Mouse (Mus musculus) liver, adult 2 months (tissue): ENCODE results near the gene B4galt5.

ENCODE experiments used
- CTCF ChIP-seq: fragments of 200-500 bp; IDR thresholded peaks from 2 replicates; pipeline ENCODE4 v1.5.1; 2011; ENCODE audit warnings: low read depth, low read length, control low read depth
- POLR2A ChIP-seq: fragments of 200-500 bp; IDR thresholded peaks from 2 replicates; pipeline ENCODE4 v1.6.1; 2011; ENCODE audit warnings: low read length, control low read depth; ENCODE audit not compliant: insufficient read depth; ENCODE audit errors: extremely low read depth

DNA sequence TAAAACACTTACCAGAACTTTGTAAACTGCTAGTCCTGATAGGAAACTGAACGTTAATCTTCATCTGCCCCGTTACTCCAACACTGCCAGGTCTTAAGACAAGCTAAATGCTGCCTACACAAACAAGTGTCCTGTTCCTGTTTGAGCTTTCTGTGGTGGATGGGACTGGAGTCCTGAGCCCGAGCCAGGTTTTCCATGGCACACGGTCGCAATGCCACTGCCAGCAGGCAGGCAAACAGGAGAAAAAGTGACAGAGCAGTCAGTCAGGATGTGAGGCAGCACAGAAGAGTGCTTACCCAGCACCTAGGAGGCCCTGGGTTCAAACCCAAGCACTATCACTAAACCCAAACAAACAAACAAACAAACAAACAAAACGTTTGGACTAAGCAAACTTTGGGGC lies 20.6 kb downstream of the B4galt5 start:
- no peak for TF ChIP-seq CTCF
- no peak for TF ChIP-seq POLR2A
